Mouse (Mus musculus): ENCODE measurements at regions not wholly inside any gene's neighbourhood (a gene's known extent, or its start where the extent isn't known, plus 50 kb on each side); places are given as distances from the start of the nearest gene placed in this dataset.

GRCm38 (mm10) chr17:75812163-75812562 lies 260.4 kb upstream of the Fam98a start:
- no peak for TF ChIP-seq CTCF (IDR thresholded peaks at IDR 0.05; ENCODE audit: borderline replicate concordance, insufficient read depth, low read length)
- no peak for TF ChIP-seq POLR2A (IDR thresholded peaks at IDR 0.05; ENCODE audit: low read depth, low read length)
